Mouse (Mus musculus): ENCODE results near the gene Cox4i1. TPM values are rescaled to one million over a fixed set of nuclear protein-coding genes. Genes with fewer than 3 reads are reported as not detected.

Cox4i1 gene
- 738 TPM for polyA plus RNA-seq (2017; shearing (Covaris generic))

DNA sequence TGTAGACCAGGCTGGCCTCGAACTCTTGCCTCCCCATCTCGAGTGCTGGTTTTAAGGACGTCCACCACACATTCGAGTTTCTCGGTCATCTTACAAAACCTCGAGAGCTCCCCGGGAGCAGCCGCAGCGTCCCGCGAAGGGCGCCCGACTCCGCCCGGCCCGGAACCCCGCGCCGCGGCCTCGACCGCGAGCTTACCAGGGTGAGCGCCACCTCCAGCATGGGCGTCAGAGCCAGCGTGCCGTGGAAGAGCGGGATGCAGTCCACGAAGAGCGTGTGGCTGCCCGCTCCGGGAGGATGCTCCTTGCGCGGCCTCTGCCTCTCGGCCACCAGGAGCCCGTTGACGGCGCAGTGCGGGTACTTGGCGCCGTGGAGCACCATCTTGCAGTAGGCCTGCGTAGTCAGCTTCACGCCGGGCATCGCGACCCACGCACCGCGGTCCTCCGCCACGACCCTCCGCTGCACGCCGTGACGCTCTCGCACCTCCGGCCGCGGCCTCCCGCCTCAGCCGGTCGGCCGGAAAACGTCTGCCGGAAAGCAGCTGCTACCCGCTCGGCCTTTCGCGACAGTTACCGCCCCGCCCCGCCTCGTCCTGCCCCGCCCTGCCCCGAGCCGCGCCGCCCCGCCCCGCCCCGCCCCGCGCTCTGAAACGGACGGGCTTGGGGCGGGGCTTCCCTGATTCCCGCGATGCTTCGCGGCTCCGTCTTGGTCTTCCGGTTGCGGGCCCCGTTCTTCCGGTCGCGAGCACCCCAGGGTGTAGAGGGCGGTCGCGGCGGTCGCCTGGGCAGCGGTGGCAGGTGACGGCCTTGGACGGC, at the start of gene Cox4i1, which contains the start of gene Gm27021:
Cox4i1 (plus strand) TSS at position 662 of the 813 bp plus-strand sequence.
Gm27021 (minus strand) TSS at position 519 of the 813 bp plus-strand sequence.

DNA sequence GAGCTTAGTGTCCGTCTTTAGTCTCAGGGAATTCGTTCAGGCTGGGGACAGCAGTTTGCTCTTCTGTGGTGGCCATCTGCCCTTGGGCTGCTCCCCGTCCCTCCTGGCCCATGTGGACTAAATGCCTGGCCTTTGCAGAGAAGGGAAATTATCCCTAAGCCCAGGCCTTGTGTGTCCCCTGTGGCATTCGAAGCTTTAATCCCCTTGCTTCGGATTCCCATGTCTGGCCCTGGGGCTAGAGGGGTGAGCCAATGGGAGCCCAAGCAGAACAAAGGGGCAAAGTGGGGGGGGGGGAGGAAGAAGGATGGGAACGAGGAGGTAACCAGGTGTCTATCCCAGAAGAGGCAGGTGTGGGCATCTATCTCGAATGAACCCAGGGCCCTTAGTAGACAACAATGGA, 20.5 kb upstream of the Cox4i1 start, which contains the start of gene 1190005I06Rik:
1190005I06Rik (minus strand) TSS at position 101 of the 400 bp plus-strand sequence.

DNA sequence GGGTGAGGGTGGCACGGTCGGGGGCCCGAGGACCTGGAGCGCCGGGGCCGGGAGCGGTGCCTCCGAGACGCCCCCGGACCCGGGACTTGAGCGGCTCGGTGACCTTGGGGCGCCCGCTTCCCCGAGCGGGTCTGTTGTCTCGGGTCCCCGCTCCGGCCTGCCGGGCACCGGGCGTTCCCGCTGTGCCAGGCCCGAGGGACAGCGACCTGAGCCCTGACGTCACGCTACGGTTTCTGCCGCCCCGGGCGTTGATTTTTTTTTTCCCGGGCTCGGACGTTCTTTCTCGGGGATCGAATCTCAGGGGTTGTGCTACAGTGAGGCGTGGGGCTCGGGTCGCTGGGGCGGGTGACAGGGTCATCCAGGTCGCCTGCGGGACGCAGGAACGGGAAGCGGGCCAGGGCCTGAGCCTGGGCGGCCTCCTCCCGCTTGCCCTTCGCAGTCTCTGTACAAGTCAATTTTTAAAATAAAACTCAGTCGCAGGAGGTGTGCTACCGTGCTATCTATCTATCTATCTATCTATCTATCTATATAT, 418 bp downstream of the Cox4i1 start, which contains the start of gene Emc8:
Emc8 (minus strand) TSS at position 200 of the 532 bp plus-strand sequence.

Other genes with a start within 250 kb of the Cox4i1 start
- gene Gins2, start 78.9 kb upstream of the Cox4i1 start, polyA plus RNA-seq (2017; shearing (Covaris generic)) = 9.7 TPM
- gene 1190005I06Rik, start 20.6 kb upstream of the Cox4i1 start, polyA plus RNA-seq (2017; shearing (Covaris generic)) = 2.6 TPM
- gene Gm27021, start 143 bp upstream of the Cox4i1 start, polyA plus RNA-seq (2017; shearing (Covaris generic)) = not detected
- gene Emc8, start 351 bp downstream of the Cox4i1 start, polyA plus RNA-seq (2017; shearing (Covaris generic)) = 86.4 TPM
- 39.3 TPM for gene Irf8, start 68.1 kb downstream of the Cox4i1 start, polyA plus RNA-seq (2017; shearing (Covaris generic))

All from CD4-positive, CD25-positive, alpha-beta regulatory T cell (primary cell).